7 mouse cellular contexts compared by ENCODE assay signal in the genomic region with DNA sequence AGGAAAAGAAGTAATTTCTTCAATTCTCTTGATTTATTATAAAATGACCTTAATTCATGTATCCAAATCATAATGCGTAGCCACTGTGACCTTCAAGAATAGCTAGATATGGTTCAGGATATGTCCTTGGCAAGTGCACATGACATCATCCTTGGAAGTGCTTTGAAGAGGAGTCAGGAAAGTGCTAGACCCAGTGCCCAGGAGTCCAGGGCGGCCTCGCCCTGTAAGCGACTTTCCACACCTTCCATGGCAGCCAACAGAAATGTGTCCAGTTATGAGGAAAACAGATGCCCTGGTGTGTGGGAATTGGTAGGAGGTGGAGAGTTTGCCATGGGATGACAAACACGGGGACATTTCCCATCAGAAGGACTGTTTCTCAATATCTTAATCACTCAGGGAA.
"Had no signal": no experiment of that assay in that cellular context is flagged by ENCODE, and none has a peak within 500 bp of the region (broad histone marks: within the 10 kb centered on the region; RNA-seq: fewer than 3 reads in every experiment).

No protein-coding gene starts in this region.

- DNase-seq: kidney, postnatal 10 days; kidney, postnatal 4 days; left cerebral cortex, postnatal 4 days; lung, adult 18-20 months; right cerebral cortex, postnatal 4 days; spleen, adult 18-20 months; thymus, postnatal 4 days had no signal
